Mouse (Mus musculus) CH12.LX (cell line): Measurements from ENCODE around the gene Tmem206. TPM values are rescaled to one million over a fixed set of nuclear protein-coding genes. Genes with fewer than 3 reads are reported as not detected.
A peak's percentile ranks its signal among the peaks of the same experiment; 100 is the strongest.

ENCODE experiments used
- DNase-seq: peaks from one replicate; pipeline ENCODE4 v3.0.0-alpha.2; 2013; ENCODE audit errors: extremely low read depth
- H3K27ac ChIP-seq: 2 replicates; pipeline ENCODE4 v1.5.1; 2012; ENCODE audit warnings: low read depth, mild to moderate bottlenecking, control low read depth, moderate library complexity; ENCODE audit not compliant: insufficient read depth
- H3K27me3 ChIP-seq: replicated peaks from 2 replicates; pipeline ENCODE3; 2012; ENCODE audit warnings: inconsistent platforms
- H3K36me3 ChIP-seq, 2 experiments: replicated peaks in 1 of 2; 2 replicates each; pipeline versions ENCODE3 to v1.6.1; 2012; ENCODE audit warnings: inconsistent platforms in 1 of 2, low read length in 1 of 2, mild to moderate bottlenecking in 1 of 2, mixed read lengths in 1 of 2, moderate library complexity in 1 of 2; ENCODE audit not compliant: control insufficient read depth in 1 of 2, insufficient read depth in 1 of 2
- H3K4me1 ChIP-seq, 2 experiments: 2 replicates each; pipeline ENCODE4 v1.6.1; 2012; ENCODE audit warnings: inconsistent platforms in 1 of 2, moderate library complexity in 1 of 2; ENCODE audit not compliant: insufficient read depth in 2 of 2, control insufficient read depth in 1 of 2
- H3K4me2 ChIP-seq: 2 replicates; pipeline ENCODE4 v1.6.1; 2012; ENCODE audit warnings: low read depth, mild to moderate bottlenecking, control low read depth; ENCODE audit not compliant: poor library complexity, insufficient read depth, severe bottlenecking
- H3K4me3 ChIP-seq, 3 experiments: fragments of 150-350 bp in 1 of 3; sonication (generic) in 1 of 3; replicated peaks in 1 of 3; 2 replicates each; pipeline versions ENCODE3 to v1.5.1; 2011 to 2012; ENCODE audit warnings: low read depth in 2 of 3, low read length in 2 of 3, mild to moderate bottlenecking in 2 of 3, moderate library complexity in 2 of 3, control low read depth in 1 of 3, improper control_type of control experiment in 1 of 3, inconsistent platforms in 1 of 3, mixed read lengths in 1 of 3; ENCODE audit not compliant: poor library complexity in 1 of 3
- H3K79me2 ChIP-seq: replicated peaks from 2 replicates; pipeline ENCODE4 v1.6.1; 2012; ENCODE audit warnings: mild to moderate bottlenecking, moderate library complexity; ENCODE audit not compliant: control insufficient read depth, poor library complexity, insufficient read depth, severe bottlenecking; ENCODE audit errors: extremely low read depth
- H3K9ac ChIP-seq: 2 replicates; pipeline ENCODE4 v1.6.1; 2012; ENCODE audit warnings: low read depth, mild to moderate bottlenecking, control low read depth, moderate library complexity; ENCODE audit not compliant: insufficient read depth
- H3K9me3 ChIP-seq: replicated peaks from 2 replicates; pipeline ENCODE3; 2012; ENCODE audit warnings: low read length, inconsistent platforms, mixed read lengths
- CTCF ChIP-seq, 2 experiments: IDR thresholded peaks in 1 of 2; conservative IDR thresholded peaks in 1 of 2; 2 replicates each; pipeline ENCODE4 v1.5.1; 2011 to 2012; ENCODE audit warnings: low read depth in 2 of 2, low read length in 2 of 2, improper control_type of control experiment in 1 of 2, inconsistent platforms in 1 of 2, mild to moderate bottlenecking in 1 of 2, moderate library complexity in 1 of 2
- E2F4 ChIP-seq: IDR thresholded peaks from 2 replicates; pipeline ENCODE4 v1.6.1; 2011; ENCODE audit warnings: low read depth, low read length, improper control_type of control experiment; ENCODE audit not compliant: insufficient replicate concordance
- ETS1 ChIP-seq: conservative IDR thresholded peaks from 2 replicates; pipeline ENCODE4 v1.6.1; 2012; ENCODE audit warnings: low read depth, mild to moderate bottlenecking, inconsistent platforms, low read length, improper control_type of control experiment, moderate library complexity
- JUN ChIP-seq: IDR thresholded peaks from 2 replicates; pipeline ENCODE4 v1.6.1; 2011; ENCODE audit warnings: low read depth, mild to moderate bottlenecking, low read length, improper control_type of control experiment, moderate library complexity; ENCODE audit not compliant: insufficient read depth
- MXI1 ChIP-seq: IDR thresholded peaks from 2 replicates; pipeline ENCODE4 v1.6.1; 2011; ENCODE audit warnings: mild to moderate bottlenecking, low read depth, low read length, improper control_type of control experiment
- MYC ChIP-seq: IDR thresholded peaks from 2 replicates; pipeline ENCODE4 v1.6.1; 2011; ENCODE audit warnings: low read depth, mild to moderate bottlenecking, improper control_type of control experiment, low read length
- NRF1 ChIP-seq: IDR thresholded peaks from 2 replicates; pipeline ENCODE4 v1.6.1; 2014; ENCODE audit warnings: low read depth, mild to moderate bottlenecking, inconsistent platforms, low read length, improper control_type of control experiment, moderate library complexity
- RAD21 ChIP-seq: IDR thresholded peaks from 2 replicates; pipeline ENCODE4 v1.6.1; 2011; ENCODE audit warnings: low read depth, mild to moderate bottlenecking, low read length, improper control_type of control experiment, moderate library complexity
- SIN3A ChIP-seq: IDR thresholded peaks from 2 replicates; pipeline ENCODE4 v1.6.1; 2012; ENCODE audit warnings: low read length, improper control_type of control experiment, inconsistent platforms
- SMC3 ChIP-seq: IDR thresholded peaks from 2 replicates; pipeline ENCODE4 v1.6.1; 2011; ENCODE audit warnings: low read depth, low read length, improper control_type of control experiment
- USF1 ChIP-seq: IDR thresholded peaks from 2 replicates; pipeline ENCODE4 v1.6.1; 2014; ENCODE audit warnings: low read depth, mild to moderate bottlenecking, inconsistent platforms, low read length, improper control_type of control experiment
- ZMIZ1 ChIP-seq: IDR thresholded peaks from 2 replicates; pipeline ENCODE4 v1.6.1; 2012; ENCODE audit warnings: low read depth, mild to moderate bottlenecking, inconsistent platforms, low read length, improper control_type of control experiment
- dilution Hi-C: fragments of 300-500 bp; cut with MboI; formaldehyde crosslinking; loops from 2 replicates; pipeline ENCODE4 v1.14.3; 2020; ENCODE audit warnings: low sequenced_read_pairs; ENCODE audit not compliant: extremely low pct_unique_long_range_greater_than_20kb, extremely low pct_ligation_motif_present
- in situ Hi-C: fragments of 300-500 bp; cut with MboI; formaldehyde crosslinking; loops from 3 replicates; pipeline ENCODE4 v1.14.3; 2019; ENCODE audit warnings: low sequenced_read_pairs, low pct_ligation_motif_present, low pct_unique_long_range_greater_than_20kb, mixed read lengths
- polyA plus RNA-seq: library from polyadenylated mRNA; unstranded; fragments of >175 nt; gene quantifications from 2 replicates; pipeline ENCODE4 v1.2.1, GENCODE M21; 2012; ENCODE audit warnings: low read depth; ENCODE audit not compliant: insufficient read length
- total RNA-seq, 2 experiments: library from RNA; depleted of rRNA; stranded (reverse); fragments of 300-350 nt in 1 of 2; fragments of >200 nt in 1 of 2; gene quantifications; 2 replicates each; pipeline ENCODE4 v1.2.3; 2012 to 2014

Gene Tmem206
- total and polyA plus RNA-seq, 3 experiments = 13.1 to 16.4 (median 15.4) TPM

DNA sequence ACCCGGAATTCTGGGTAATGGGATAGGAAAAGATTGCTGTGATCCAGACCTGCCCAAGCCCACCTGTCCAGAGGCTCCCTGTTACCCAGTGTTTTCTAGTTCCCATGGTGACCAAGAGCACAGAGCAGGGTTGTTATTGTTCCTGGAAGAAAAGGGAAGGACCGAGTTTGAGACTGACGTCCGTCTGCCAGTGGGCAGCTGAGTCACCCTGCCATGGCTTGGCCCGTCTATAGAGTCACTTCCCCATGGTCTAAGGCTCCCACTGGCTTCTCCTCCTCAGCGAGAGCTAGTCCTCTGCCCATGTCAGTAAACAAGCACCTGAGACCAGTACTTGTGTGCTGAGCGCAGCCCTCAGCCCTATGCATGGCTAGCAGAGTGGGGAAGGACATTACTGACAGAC, 44.5 kb upstream of the Tmem206 start:
- Histone ChIP-seq H3K9me3 (peaks cover 4% of the 10 kb centered on the region), H3K4me3 (no peak overlapping the region), H3K79me2 (no peaks in the 10 kb centered on the region), H3K4me1 (peaks cover 40 to 74% of the 10 kb centered on the region in 2 experiments), H3K27me3 (no peaks in the 10 kb centered on the region), H3K27ac (no peak overlapping the region), H3K4me2 (no peak overlapping the region), H3K9ac (no peak overlapping the region), H3K36me3 (no peaks in the 10 kb centered on the region)
- dilution Hi-C loops = no loop called here
- TF ChIP-seq RAD21 = no peak
- TF ChIP-seq E2F4 = no peak
- no peak for TF ChIP-seq USF1
- no peak for TF ChIP-seq SMC3
- no peak for TF ChIP-seq MXI1
- TF ChIP-seq ETS1 = no peak
- TF ChIP-seq CTCF (conservative IDR thresholded peaks at IDR 0.05 in 1 of 2, IDR thresholded peaks at IDR 0.05 in 1 of 2; ENCODE audit: low read depth in 2 of 2, low read length in 2 of 2) = no peak
- no peak for TF ChIP-seq ZMIZ1
- TF ChIP-seq JUN = no peak
- no peak for TF ChIP-seq NRF1
- no peak for TF ChIP-seq SIN3A
- DNase-seq = no peak
- in situ Hi-C loops = loop anchor here (5.0 to 10.0 kb wide), 3 partner anchors 99 to 326 kb away; no protein-coding TSS in a partner anchor

DNA sequence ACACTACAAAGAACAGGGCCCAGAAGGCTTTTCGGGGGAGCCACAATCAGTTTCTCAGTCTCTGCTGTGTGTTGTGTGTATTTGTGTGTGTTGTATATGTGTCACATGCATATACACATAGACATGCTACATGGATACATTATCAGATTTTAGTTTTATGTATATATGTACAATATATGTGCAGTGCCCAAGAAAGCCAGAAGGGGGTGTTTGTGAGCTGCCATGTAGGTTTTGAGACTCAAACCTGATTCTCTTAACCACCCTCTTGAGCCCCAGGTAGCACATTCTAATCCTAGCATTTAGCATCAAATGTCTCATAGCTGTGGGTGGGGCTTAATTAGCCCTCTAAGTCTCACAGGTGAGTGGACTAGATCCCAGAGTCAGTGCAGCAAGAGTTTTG, 43.4 kb upstream of the Tmem206 start:
- no peaks in the 10 kb centered on the region for H3K79me2 ChIP-seq
- H3K36me3 ChIP-seq = no peaks in the 10 kb centered on the region
- H3K4me3 ChIP-seq = no peak overlapping the region
- no peak overlapping the region for H3K27ac ChIP-seq
- in situ Hi-C loops (loop anchor here (5.0 to 10.0 kb wide), 3 partner anchors 100 to 328 kb away; no protein-coding TSS in a partner anchor), dilution Hi-C loops (no loop called here)
- H3K4me2 ChIP-seq = no peak overlapping the region
- no peaks in the 10 kb centered on the region for H3K27me3 ChIP-seq
- no peak for DNase-seq
- peaks cover 33 to 69% of the 10 kb centered on the region in 2 experiments for H3K4me1 ChIP-seq
- no peak overlapping the region for H3K9ac ChIP-seq
- TF ChIP-seq MXI1 = no peak
- TF ChIP-seq SMC3 = peak; percentile 24; the same call in 1 of the 2 replicates
- TF ChIP-seq CTCF (conservative IDR thresholded peaks at IDR 0.05 in 1 of 2, IDR thresholded peaks at IDR 0.05 in 1 of 2; ENCODE audit: low read depth in 2 of 2, low read length in 2 of 2) = peak; percentile 22 to 51; a peak in 3 of 4 replicates
- TF ChIP-seq MYC = no peak
- peak; percentile 38 for TF ChIP-seq RAD21
- peaks cover 4% of the 10 kb centered on the region for H3K9me3 ChIP-seq
